Mouse (Mus musculus): ENCODE measurements at regions not wholly inside any gene's neighbourhood (a gene's known extent, or its start where the extent isn't known, plus 50 kb on each side); places are given as distances from the start of the nearest gene placed in this dataset.

GRCm38 (mm10) chr8:127799849-127800471 lies 558.4 kb upstream of the Nrp1 start:
- H3K9me3 ChIP-seq (replicated peaks; ENCODE audit: low read length): no peaks in the 10 kb centered on the region

GRCm38 (mm10) chr8:127802136-127802535 lies 556.3 kb upstream of the Nrp1 start:
- no peaks in the 10 kb centered on the region for H3K27me3 ChIP-seq (ENCODE audit: insufficient read depth, low read length)
- TF ChIP-seq CTCF (IDR thresholded peaks at IDR 0.05; ENCODE audit: low read depth): no peak
- H3K9ac ChIP-seq (ENCODE audit: low read depth, low read length): no peak overlapping the region
- no peak overlapping the region for H3K4me2 ChIP-seq (ENCODE audit: low read length)
- H3K9me3 ChIP-seq (replicated peaks; ENCODE audit: low read length): no peaks in the 10 kb centered on the region
- ATAC-seq (replicated peaks; ENCODE audit: low FRiP score, low read depth): no peak
- WGBS: 64% methylated on average over 7 of the region's 7 CpGs
- H3K4me1 ChIP-seq (replicated peaks; ENCODE audit: insufficient read depth, low read length): no peaks in the 10 kb centered on the region
- no peak for DNase-seq (ENCODE audit: low spot score)
- no peak overlapping the region for H3K27ac ChIP-seq
- no peak overlapping the region for H3K4me3 ChIP-seq (replicated peaks; ENCODE audit: low read depth, low read length)
- no peaks in the 10 kb centered on the region for H3K36me3 ChIP-seq (ENCODE audit: insufficient read depth, low read length)

More at GRCm38 (mm10) chr8:127799849-127800471, 558.4 kb upstream of the Nrp1 start:
- no peaks in the 10 kb centered on the region; the same call in 1 of the 2 replicates for H3K27me3 ChIP-seq (ENCODE audit: insufficient read depth, low read length)
- H3K9ac ChIP-seq (ENCODE audit: low read depth, low read length): no peak overlapping the region
- H3K36me3 ChIP-seq (ENCODE audit: insufficient read depth, low read length): no peaks in the 10 kb centered on the region
- H3K4me1 ChIP-seq (replicated peaks; ENCODE audit: insufficient read depth, low read length): no peaks in the 10 kb centered on the region
- ATAC-seq (replicated peaks; ENCODE audit: low FRiP score, low read depth): no peak
- H3K4me3 ChIP-seq (replicated peaks; ENCODE audit: low read depth, low read length): no peak overlapping the region
- 65% methylated on average over 6 of the region's 6 CpGs for WGBS
- DNase-seq (ENCODE audit: low spot score): no peak
- no peak for TF ChIP-seq CTCF (IDR thresholded peaks at IDR 0.05; ENCODE audit: low read depth)
- no peak overlapping the region for H3K4me2 ChIP-seq (ENCODE audit: low read length)
- H3K27ac ChIP-seq: no peak overlapping the region

GRCm38 (mm10) chr8:127802661-127803333 lies 555.6 kb upstream of the Nrp1 start:
- no peaks in the 10 kb centered on the region for H3K4me1 ChIP-seq (replicated peaks; ENCODE audit: insufficient read depth, low read length)
- H3K4me2 ChIP-seq (ENCODE audit: low read length): no peak overlapping the region
- H3K27ac ChIP-seq: no peak overlapping the region
- no peak for ATAC-seq (replicated peaks; ENCODE audit: low FRiP score, low read depth)
- no peak for TF ChIP-seq CTCF (IDR thresholded peaks at IDR 0.05; ENCODE audit: low read depth)
- no peak overlapping the region for H3K9ac ChIP-seq (ENCODE audit: low read depth, low read length)
- no peaks in the 10 kb centered on the region for H3K27me3 ChIP-seq (ENCODE audit: insufficient read depth, low read length)
- no peaks in the 10 kb centered on the region for H3K36me3 ChIP-seq (ENCODE audit: insufficient read depth, low read length)
- H3K9me3 ChIP-seq (replicated peaks; ENCODE audit: low read length): no peaks in the 10 kb centered on the region
- no peak overlapping the region for H3K4me3 ChIP-seq (replicated peaks; ENCODE audit: low read depth, low read length)
- peak; percentile 24 for DNase-seq (ENCODE audit: low spot score)
- whole genome bisulfite sequencing: 46% methylated on average over 5 of the region's 5 CpGs

GRCm38 (mm10) chr8:127809203-127810155 lies 548.9 kb upstream of the Nrp1 start:
- no peak overlapping the region for H3K4me3 ChIP-seq (replicated peaks; ENCODE audit: low read depth, low read length)
- no peak overlapping the region for H3K27ac ChIP-seq
- TF ChIP-seq CTCF (IDR thresholded peaks at IDR 0.05; ENCODE audit: low read depth): no peak
- ATAC-seq (replicated peaks; ENCODE audit: low FRiP score, low read depth) (no peak), DNase-seq (ENCODE audit: low spot score) (no peak)
- no peaks in the 10 kb centered on the region for H3K36me3 ChIP-seq (ENCODE audit: insufficient read depth, low read length)
- no peaks in the 10 kb centered on the region for H3K27me3 ChIP-seq (ENCODE audit: insufficient read depth, low read length)
- no peaks in the 10 kb centered on the region for H3K4me1 ChIP-seq (replicated peaks; ENCODE audit: insufficient read depth, low read length)
- H3K9ac ChIP-seq (ENCODE audit: low read depth, low read length): no peak overlapping the region
- H3K9me3 ChIP-seq (replicated peaks; ENCODE audit: low read length): no peaks in the 10 kb centered on the region
- WGBS: 59% methylated on average over 7 of the region's 7 CpGs
- no peak overlapping the region for H3K4me2 ChIP-seq (ENCODE audit: low read length)

- 89% methylated on average over 8 of the region's 8 CpGs for WGBS
- Histone ChIP-seq H3K9ac (ENCODE audit: low read depth, low read length) (no peak overlapping the region), H3K4me2 (ENCODE audit: low read length) (no peak overlapping the region), H3K27me3 (ENCODE audit: insufficient read depth, low read length) (no peaks in the 10 kb centered on the region), H3K9me3 (replicated peaks; ENCODE audit: low read length) (no peaks in the 10 kb centered on the region), H3K4me1 (replicated peaks; ENCODE audit: insufficient read depth, low read length) (no peaks in the 10 kb centered on the region), H3K27ac (no peak overlapping the region), H3K36me3 (ENCODE audit: insufficient read depth, low read length) (no peaks in the 10 kb centered on the region), H3K4me3 (replicated peaks; ENCODE audit: low read depth, low read length) (no peak overlapping the region)
- DNase-seq (ENCODE audit: low spot score): no peak
- no peak for TF ChIP-seq CTCF (IDR thresholded peaks at IDR 0.05; ENCODE audit: low read depth)
- ATAC-seq (replicated peaks; ENCODE audit: low FRiP score, low read depth): no peak
Observed at GRCm38 (mm10) chr8:127811338-127811737, 547.1 kb upstream of the Nrp1 start.
